In the genomic region with DNA sequence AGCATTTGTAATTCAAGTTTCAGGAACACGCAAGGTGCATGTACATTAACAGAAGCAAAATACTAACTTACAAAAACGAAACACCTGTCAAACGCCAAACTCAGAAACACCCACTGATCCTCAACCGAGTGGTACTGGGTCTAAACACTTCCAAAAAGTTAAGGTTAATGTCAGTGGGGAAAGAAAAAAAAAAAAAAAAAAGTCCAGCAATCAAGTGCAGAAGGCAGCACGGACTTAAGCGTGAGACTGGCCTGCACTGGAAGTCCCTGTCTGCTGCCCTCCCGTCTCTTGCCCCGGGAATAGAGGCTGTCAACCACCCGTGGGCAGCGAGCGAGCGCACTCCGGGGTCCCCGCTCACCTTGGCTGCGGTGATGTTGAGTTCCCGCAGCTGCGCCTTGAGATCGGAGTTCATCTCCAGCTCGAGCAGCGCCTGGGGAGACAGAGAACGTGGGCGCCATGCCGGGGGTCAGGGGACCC, we compare ENCODE assay signal across 9 mouse cellular contexts. TPM values are rescaled to one million over a fixed set of nuclear protein-coding genes. Genes with fewer than 3 reads are reported as not detected.
DNase-seq lines count a peak whose midpoint lies in the region; ATAC-seq and TF ChIP-seq lines count a peak whose summit lies in the region.
"Had no signal": no experiment of that assay in that cellular context is flagged by ENCODE, and none has a peak within 500 bp of the region (broad histone marks: within the 10 kb centered on the region; RNA-seq: fewer than 3 reads in every experiment).

No protein-coding gene starts in this region.

- TF ChIP-seq CTCF in kidney, adult 2 months (conservative IDR thresholded peaks at IDR 0.05; ENCODE audit: insufficient read depth, insufficient read length, low read depth, low read length), result no peak
- no peak for TF ChIP-seq CTCF in bone marrow, adult 2 months (IDR thresholded peaks at IDR 0.05; ENCODE audit: control insufficient read depth, insufficient read depth, low read length)
- no peak for TF ChIP-seq CTCF in hindbrain, postnatal 0 days (IDR thresholded peaks at IDR 0.05; ENCODE audit: low read depth)

- DNase-seq in kidney, adult 2 months, result no peak
- no peak for DNase-seq in kidney, adult 8-10 months
- peak; percentile 21 for DNase-seq in hindbrain, postnatal 0 days (ENCODE audit: low spot score)
- DNase-seq in midbrain, embryonic 14.5 days, result no peak
- no peak for DNase-seq in adrenal gland, adult (ENCODE audit: inconsistent age in 2 of 2, low spot score in 1 of 2)
- DNase-seq in thymus, postnatal 36 days, result no peak
- DNase-seq in B cell, adult 2 months, result no peak

- TF ChIP-seq POLR2A in kidney, adult 2 months (IDR thresholded peaks at IDR 0.05; ENCODE audit: low read depth, low read length), result no peak
- TF ChIP-seq POLR2A in bone marrow, adult 2 months (IDR thresholded peaks at IDR 0.05; ENCODE audit: borderline replicate concordance, control insufficient read depth, low read depth, low read length), result no peak

- peaks cover 8% of the 10 kb centered on the region for H3K36me3 ChIP-seq in kidney, adult 2 months (ENCODE audit: control insufficient read depth, insufficient read depth, low read length)
- peaks cover 35% of the 10 kb centered on the region for H3K36me3 ChIP-seq in hindbrain, postnatal 0 days (ENCODE audit: insufficient read depth, low read length)
- H3K36me3 ChIP-seq in midbrain, embryonic 14.5 days (ENCODE audit: control insufficient read depth, insufficient read depth, low read length), result peaks cover 44% of the 10 kb centered on the region

- H3K27me3 ChIP-seq in kidney, adult 2 months (replicated peaks; ENCODE audit: control insufficient read depth, insufficient read depth, low read length), result no peaks in the 10 kb centered on the region
- H3K27me3 ChIP-seq in hindbrain, postnatal 0 days (ENCODE audit: insufficient read depth, low read length), result no peaks in the 10 kb centered on the region
- no peaks in the 10 kb centered on the region for H3K27me3 ChIP-seq in midbrain, embryonic 14.5 days (ENCODE audit: control insufficient read depth, insufficient read depth, low read length)

- peak; percentile 18; the same call in 1 of the 2 replicates for ATAC-seq in hindbrain, postnatal 0 days
- no peak; the same call in 1 of the 2 replicates for ATAC-seq in midbrain, embryonic 14.5 days (ENCODE audit: low FRiP score, low TSS enrichment)

- no peaks in the 10 kb centered on the region for H3K9me3 ChIP-seq in hindbrain, postnatal 0 days (ENCODE audit: low read length)
- no peaks in the 10 kb centered on the region for H3K9me3 ChIP-seq in midbrain, embryonic 14.5 days (ENCODE audit: control insufficient read depth, low read length)

- H3K27ac ChIP-seq in kidney, adult 2 months (ENCODE audit: insufficient read depth, low read depth, low read length), result peak overlapping the region; percentile 43
- H3K27ac ChIP-seq in bone marrow, adult 2 months (ENCODE audit: control insufficient read depth, insufficient read depth, low read depth, low read length, poor library complexity), result peak overlapping the region; percentile 72
- peak overlapping the region; percentile 95 for H3K27ac ChIP-seq in hindbrain, postnatal 0 days
- H3K27ac ChIP-seq in midbrain, embryonic 14.5 days (replicated peaks; ENCODE audit: low read depth, low read length), result peak overlapping the region; percentile 91

- 2% methylated on average over 23 of the region's 23 CpGs for WGBS in kidney, adult 2 months
- WGBS in bone marrow, adult 2 months, result 2% methylated on average over 23 of the region's 23 CpGs
- 2% methylated on average over 23 of the region's 23 CpGs for WGBS in hindbrain, postnatal 0 days
- 2% methylated on average over 23 of the region's 23 CpGs for WGBS in midbrain, embryonic 14.5 days

- peaks cover 6% of the 10 kb centered on the region; the same call in 1 of the 2 replicates for H3K4me1 ChIP-seq in kidney, adult 2 months (ENCODE audit: control insufficient read depth, insufficient read depth, low read length)
- H3K4me1 ChIP-seq in bone marrow, adult 2 months (ENCODE audit: control insufficient read depth, insufficient read depth, low read length), result peaks cover 2% of the 10 kb centered on the region; the same call in 1 of the 2 replicates
- peaks cover 8% of the 10 kb centered on the region for H3K4me1 ChIP-seq in hindbrain, postnatal 0 days (ENCODE audit: insufficient read depth, low read length)
- peaks cover 12% of the 10 kb centered on the region for H3K4me1 ChIP-seq in midbrain, embryonic 14.5 days (ENCODE audit: control insufficient read depth, insufficient read depth, low read length)

- peak overlapping the region; percentile 94 for H3K9ac ChIP-seq in hindbrain, postnatal 0 days (replicated peaks; ENCODE audit: low read length)
- H3K9ac ChIP-seq in midbrain, embryonic 14.5 days (replicated peaks; ENCODE audit: low read length), result peak overlapping the region; percentile 97

- H3K4me2 ChIP-seq in hindbrain, postnatal 0 days (ENCODE audit: low read depth, low read length), result peak overlapping the region; percentile 71
- H3K4me2 ChIP-seq in midbrain, embryonic 14.5 days (ENCODE audit: low read length), result peak overlapping the region; percentile 81

- H3K4me3 ChIP-seq in kidney, adult 2 months (ENCODE audit: insufficient read depth, low read depth, low read length), result peak overlapping the region; percentile 87
- H3K4me3 ChIP-seq in bone marrow, adult 2 months (replicated peaks; ENCODE audit: control insufficient read depth, low read depth, low read length), result peak overlapping the region; percentile 61
- peak overlapping the region; percentile 77 for H3K4me3 ChIP-seq in hindbrain, postnatal 0 days (ENCODE audit: low read length)
- H3K4me3 ChIP-seq in midbrain, embryonic 14.5 days (replicated peaks; ENCODE audit: low read depth, low read length), result peak overlapping the region; percentile 85

RNA-seq across cellular contexts. Expression of a gene that starts 0.7 kb away (rescaled TPM):
- 212 and 286 TPM in 2 replicates for polyA plus RNA-seq in kidney, adult 2 months (2012; rRNA removed)
- polyA plus RNA-seq in bone marrow, adult 2 months (2011; ENCODE audit: insufficient read depth, insufficient read length, low replicate concordance, missing spikeins), result 313 and 671 TPM in 2 replicates
- total RNA-seq in hindbrain, postnatal 0 days (2014; rRNA removed), result 609 and 851 TPM in 2 replicates
- polyA plus RNA-seq in hindbrain, postnatal 0 days (2015; fragmentation: Nextera tagmentation; extraction: Ambion mirVana), result 533 and 549 TPM in 2 replicates
- polyA plus RNA-seq in midbrain, embryonic 14.5 days (2014; fragmentation: Nextera tagmentation; extraction: Ambion mirVana), result 653 and 682 TPM in 2 replicates

RNA-seq across cellular contexts. Expression of a gene that starts 11.9 kb away (rescaled TPM):
- polyA plus RNA-seq in kidney, adult 2 months (2012; rRNA removed), result 1.6 and 1.7 TPM in 2 replicates
- polyA plus RNA-seq in bone marrow, adult 2 months (2011; ENCODE audit: insufficient read depth, insufficient read length, low replicate concordance, missing spikeins), result not detected in 2 replicates
- total RNA-seq in hindbrain, postnatal 0 days (2014; rRNA removed), result 1.2 TPM in 1 of 2 replicates, not detected in the other
- polyA plus RNA-seq in hindbrain, postnatal 0 days (2015; fragmentation: Nextera tagmentation; extraction: Ambion mirVana), result 1.4 TPM in 2 replicates
- 0.72 and 0.93 TPM in 2 replicates for polyA plus RNA-seq in midbrain, embryonic 14.5 days (2014; fragmentation: Nextera tagmentation; extraction: Ambion mirVana)
- total RNA-seq: neutrophil, adult 5-6 weeks had no signal

RNA-seq across cellular contexts. Expression of a gene that starts 14.3 kb away (rescaled TPM):
- polyA plus RNA-seq in kidney, adult 2 months (2012; rRNA removed), result 8.5 and 9.8 TPM in 2 replicates
- 7.2 and 18.7 TPM in 2 replicates for polyA plus RNA-seq in bone marrow, adult 2 months (2011; ENCODE audit: insufficient read depth, insufficient read length, low replicate concordance, missing spikeins)
- 7.4 and 11.3 TPM in 2 replicates for total RNA-seq in hindbrain, postnatal 0 days (2014; rRNA removed)
- polyA plus RNA-seq in hindbrain, postnatal 0 days (2015; fragmentation: Nextera tagmentation; extraction: Ambion mirVana), result 12.7 and 14.8 TPM in 2 replicates
- polyA plus RNA-seq in midbrain, embryonic 14.5 days (2014; fragmentation: Nextera tagmentation; extraction: Ambion mirVana), result 18.3 and 18.6 TPM in 2 replicates

RNA-seq across cellular contexts. Expression of a gene that starts 39.9 kb away (rescaled TPM):
- polyA plus RNA-seq in kidney, adult 2 months (2012; rRNA removed), result 35.2 and 53.9 TPM in 2 replicates
- 7.7 and 9.3 TPM in 2 replicates for polyA plus RNA-seq in bone marrow, adult 2 months (2011; ENCODE audit: insufficient read depth, insufficient read length, low replicate concordance, missing spikeins)
- 8.5 and 11.4 TPM in 2 replicates for total RNA-seq in hindbrain, postnatal 0 days (2014; rRNA removed)
- 33.3 and 35.4 TPM in 2 replicates for polyA plus RNA-seq in hindbrain, postnatal 0 days (2015; fragmentation: Nextera tagmentation; extraction: Ambion mirVana)
- polyA plus RNA-seq in midbrain, embryonic 14.5 days (2014; fragmentation: Nextera tagmentation; extraction: Ambion mirVana), result 21.0 and 28.4 TPM in 2 replicates

RNA-seq across cellular contexts. Expression of a gene that starts 52.8 kb away (rescaled TPM):
- 0.13 TPM in 1 of 2 replicates, not detected in the other for polyA plus RNA-seq in kidney, adult 2 months (2012; rRNA removed)
- not detected in 2 replicates for polyA plus RNA-seq in bone marrow, adult 2 months (2011; ENCODE audit: insufficient read depth, insufficient read length, low replicate concordance, missing spikeins)
- total RNA-seq in hindbrain, postnatal 0 days (2014; rRNA removed), result 0.11 TPM in 1 of 2 replicates, not detected in the other
- 0.24 TPM in 1 of 2 replicates, not detected in the other for polyA plus RNA-seq in hindbrain, postnatal 0 days (2015; fragmentation: Nextera tagmentation; extraction: Ambion mirVana)
- not detected in 2 replicates for polyA plus RNA-seq in midbrain, embryonic 14.5 days (2014; fragmentation: Nextera tagmentation; extraction: Ambion mirVana)
- total RNA-seq: neutrophil, adult 5-6 weeks had no signal

Comparison
In these comparisons a context has a peak if more than half of its experiments do, and no peak if none do; other contexts are left out.
1. H3K27ac ChIP-seq: peak in every context shown above with its lines; median percentile 95 in hindbrain, postnatal 0 days; 91 in midbrain, embryonic 14.5 days; 72 in bone marrow, adult 2 months; 43 in kidney, adult 2 months.